Mouse (Mus musculus): Measurements from ENCODE around the gene Man1a2. TPM values are rescaled to one million over a fixed set of nuclear protein-coding genes. Genes with fewer than 3 reads are reported as not detected.

Gene Man1a2
- polyA plus RNA-seq, 1 experiment from 2014 or later, result 46.8 TPM

DNA sequence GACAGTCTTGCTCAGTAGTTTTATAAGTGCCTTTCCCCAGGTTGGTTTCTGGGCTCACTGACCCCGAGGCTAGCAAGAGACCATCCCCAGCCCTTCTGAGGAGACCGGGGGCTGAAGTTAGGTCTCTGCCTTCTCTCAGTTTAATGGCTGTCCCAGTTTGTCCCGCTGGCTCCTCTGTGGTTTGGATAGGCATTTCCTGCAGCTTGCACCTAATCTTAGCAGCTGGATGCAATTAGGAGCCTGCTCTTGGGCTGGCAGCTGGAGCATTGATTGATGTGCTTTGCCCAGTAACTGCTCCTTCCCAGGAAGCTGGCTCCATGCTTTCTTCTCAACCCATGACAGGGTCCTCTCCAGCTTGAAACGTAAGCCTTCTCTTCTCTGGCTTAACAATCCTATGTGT lies 26.2 kb upstream of the Man1a2 start:
- no peak overlapping the region for H3K4me2 ChIP-seq
- H3K27ac ChIP-seq (replicated peaks), result no peak overlapping the region
- no peaks in the 10 kb centered on the region for H3K36me3 ChIP-seq
- no peaks in the 10 kb centered on the region for H3K27me3 ChIP-seq
- H3K4me1 ChIP-seq (replicated peaks), result no peaks in the 10 kb centered on the region
- H3K9me3 ChIP-seq, result no peaks in the 10 kb centered on the region
- ATAC-seq (ENCODE audit: low FRiP score, low read depth), result no peak
- WGBS, result 51% methylated on average over 4 of the region's 4 CpGs
- H3K4me3 ChIP-seq, result no peak overlapping the region
- no peak overlapping the region for H3K9ac ChIP-seq

DNA sequence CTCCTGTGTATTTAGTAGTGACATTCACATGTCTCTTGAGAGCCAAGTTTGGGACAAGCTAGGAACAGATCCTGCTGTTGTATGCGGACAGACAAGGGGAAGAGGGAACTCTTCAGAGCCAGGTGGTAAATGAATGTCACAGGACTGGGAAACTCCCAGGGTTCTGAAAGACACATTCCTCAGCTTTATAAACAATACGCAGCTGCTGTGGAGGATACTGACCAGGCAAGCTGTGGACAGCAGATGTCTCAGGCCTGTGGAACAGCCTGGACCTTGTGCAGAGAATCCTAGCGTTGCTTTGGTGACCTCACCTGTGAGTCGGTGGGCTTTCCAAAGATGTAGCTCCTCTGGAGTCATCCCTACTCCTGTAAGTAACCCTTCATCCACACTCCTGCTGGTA lies 21.8 kb upstream of the Man1a2 start:
- no peaks in the 10 kb centered on the region for H3K27me3 ChIP-seq
- peaks cover 12% of the 10 kb centered on the region for H3K4me1 ChIP-seq (replicated peaks)
- no peak for ATAC-seq (ENCODE audit: low FRiP score, low read depth)
- no peaks in the 10 kb centered on the region for H3K36me3 ChIP-seq
- 87% methylated on average over 4 of the region's 4 CpGs for WGBS
- no peak overlapping the region for H3K9ac ChIP-seq
- H3K9me3 ChIP-seq, result no peaks in the 10 kb centered on the region
- H3K4me2 ChIP-seq, result no peak overlapping the region
- no peak overlapping the region for H3K27ac ChIP-seq (replicated peaks)
- H3K4me3 ChIP-seq, result no peak overlapping the region

DNA sequence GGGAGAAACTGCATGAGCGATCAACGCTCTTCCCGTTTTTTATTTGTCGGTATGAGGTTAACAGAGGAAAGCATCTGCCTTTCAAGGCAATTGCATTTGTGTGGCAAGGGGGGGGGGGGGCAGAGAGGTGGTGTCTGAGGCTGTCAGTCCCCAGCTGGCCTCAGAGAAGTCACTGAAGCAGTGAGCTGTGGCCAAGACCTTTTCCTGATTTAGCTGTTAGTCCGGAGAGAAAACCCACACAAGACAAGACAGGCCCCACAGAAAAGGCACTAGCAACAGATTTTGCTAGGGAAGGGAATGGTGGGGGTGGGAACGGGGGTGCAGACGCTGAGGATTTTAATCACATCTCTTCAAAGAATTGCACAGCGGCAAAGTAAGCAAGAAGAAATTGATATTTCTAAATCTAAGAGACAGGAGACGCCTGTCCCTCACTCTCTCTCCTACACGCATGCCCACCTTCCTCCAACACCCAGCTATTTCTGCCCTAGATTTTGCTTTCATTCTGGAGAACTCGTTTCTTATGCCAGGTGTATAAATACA lies 19.9 kb upstream of the Man1a2 start:
- ATAC-seq (ENCODE audit: low FRiP score, low read depth), result no peak; the same call in 1 of the 2 replicates
- Histone ChIP-seq H3K27ac (replicated peaks) (no peak overlapping the region), H3K4me1 (replicated peaks) (peaks cover 12% of the 10 kb centered on the region), H3K4me3 (no peak overlapping the region), H3K4me2 (no peak overlapping the region), H3K9me3 (no peaks in the 10 kb centered on the region), H3K9ac (no peak overlapping the region), H3K27me3 (no peaks in the 10 kb centered on the region), H3K36me3 (no peaks in the 10 kb centered on the region)
- 58% methylated on average over 11 of the region's 11 CpGs for WGBS

DNA sequence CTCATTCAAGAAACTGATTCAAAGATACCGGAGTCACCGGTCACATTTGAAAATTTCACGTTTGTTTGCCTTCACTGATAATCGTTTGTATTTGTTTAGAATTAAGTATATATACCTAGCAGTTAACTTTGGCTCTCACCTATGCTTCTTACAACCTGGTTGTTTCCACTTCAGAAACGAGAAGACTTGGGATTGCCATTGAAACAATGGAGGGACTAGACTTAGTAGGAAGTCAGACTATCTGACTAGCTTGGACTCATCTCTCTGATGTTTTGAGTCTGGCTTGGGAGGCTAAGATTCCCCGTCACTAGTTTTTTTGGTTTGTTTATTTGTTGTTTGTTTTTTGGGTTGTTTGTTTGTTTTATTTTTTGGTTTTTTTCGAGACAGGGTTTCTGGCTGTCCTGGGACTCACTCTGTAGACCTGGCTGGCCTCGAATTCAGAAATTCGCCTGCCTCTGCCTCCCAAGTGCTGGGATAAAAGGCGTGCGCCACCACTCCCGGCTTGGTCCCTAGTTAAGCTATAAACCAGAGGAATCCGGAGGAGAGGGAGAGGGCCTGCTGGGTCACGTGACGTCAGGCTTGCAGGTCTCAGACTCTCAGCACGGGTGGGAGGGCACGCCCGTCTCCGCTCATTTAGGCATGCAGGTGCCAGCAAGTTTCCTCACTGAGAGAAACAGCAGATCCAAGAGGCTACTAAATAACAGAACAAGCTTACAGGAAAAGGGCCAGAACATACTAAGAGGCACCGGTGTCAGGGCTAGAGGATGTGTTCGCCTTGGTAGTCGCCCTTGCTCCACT lies 18.7 kb upstream of the Man1a2 start:
- WGBS, result 79% methylated on average over 22 of the region's 22 CpGs
- ATAC-seq (ENCODE audit: low FRiP score, low read depth), result no peak

DNA sequence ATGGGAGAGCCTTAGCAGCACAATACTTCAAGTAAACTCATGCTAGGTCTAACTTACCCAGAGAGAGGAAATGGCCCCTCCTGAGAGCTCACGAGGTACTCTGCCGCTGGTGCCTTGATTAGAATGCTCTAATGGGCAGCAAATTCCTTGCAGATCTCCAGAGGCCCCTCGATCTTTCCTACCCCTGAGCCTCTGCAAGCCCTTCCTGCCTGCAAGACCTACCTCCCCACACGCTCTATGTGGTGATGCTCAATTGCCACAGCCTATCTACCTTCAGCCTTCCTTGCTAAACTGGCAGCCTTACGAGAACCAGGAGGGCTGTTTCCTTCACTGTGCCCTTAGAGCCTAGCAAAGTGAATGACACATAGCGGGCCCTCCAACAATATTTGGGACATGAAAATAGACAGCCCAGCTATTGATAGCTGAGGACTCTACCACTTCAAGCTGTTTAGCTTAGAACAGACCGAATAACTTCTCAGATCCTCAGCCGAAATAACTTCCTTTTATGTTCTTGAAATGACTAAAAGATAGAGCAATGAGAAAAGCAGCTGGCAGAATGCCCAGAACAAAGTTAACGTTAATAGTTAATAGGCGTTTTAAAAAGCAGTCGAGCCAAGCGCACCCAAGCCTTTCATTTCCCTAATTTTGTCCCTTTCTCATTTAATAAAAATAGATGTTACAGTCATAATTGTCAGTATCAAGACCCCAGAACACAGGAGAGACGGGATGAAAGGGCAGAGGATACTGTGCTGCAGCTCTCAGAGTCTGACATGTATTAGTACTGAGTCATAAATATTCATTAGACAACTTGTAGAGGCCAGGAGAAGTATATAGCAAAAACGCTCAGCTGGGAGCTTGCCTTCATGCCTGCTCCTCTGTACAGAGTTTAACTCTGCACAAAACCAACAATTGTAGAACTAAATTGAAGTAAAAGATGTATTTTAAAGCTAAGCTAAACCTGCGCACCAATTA lies 17.9 kb upstream of the Man1a2 start:
- peak; percentile 59; the same call in 1 of the 2 replicates for ATAC-seq (ENCODE audit: low FRiP score, low read depth)
- no peak overlapping the region for H3K27ac ChIP-seq (replicated peaks)
- no peaks in the 10 kb centered on the region for H3K9me3 ChIP-seq
- H3K4me1 ChIP-seq (replicated peaks), result peaks cover 12% of the 10 kb centered on the region
- no peaks in the 10 kb centered on the region for H3K27me3 ChIP-seq
- H3K9ac ChIP-seq, result no peak overlapping the region
- 44% methylated on average over 15 of the region's 15 CpGs for WGBS
- H3K36me3 ChIP-seq, result no peaks in the 10 kb centered on the region
- H3K4me2 ChIP-seq, result no peak overlapping the region
- H3K4me3 ChIP-seq, result no peak overlapping the region

More for the DNA sequence above, 18.7 kb upstream of the Man1a2 start:
- Histone ChIP-seq H3K4me2 (no peak overlapping the region), H3K9ac (no peak overlapping the region), H3K4me3 (no peak overlapping the region), H3K9me3 (no peaks in the 10 kb centered on the region), H3K27me3 (no peaks in the 10 kb centered on the region), H3K4me1 (replicated peaks) (peaks cover 12% of the 10 kb centered on the region), H3K27ac (replicated peaks) (no peak overlapping the region), H3K36me3 (no peaks in the 10 kb centered on the region)

DNA sequence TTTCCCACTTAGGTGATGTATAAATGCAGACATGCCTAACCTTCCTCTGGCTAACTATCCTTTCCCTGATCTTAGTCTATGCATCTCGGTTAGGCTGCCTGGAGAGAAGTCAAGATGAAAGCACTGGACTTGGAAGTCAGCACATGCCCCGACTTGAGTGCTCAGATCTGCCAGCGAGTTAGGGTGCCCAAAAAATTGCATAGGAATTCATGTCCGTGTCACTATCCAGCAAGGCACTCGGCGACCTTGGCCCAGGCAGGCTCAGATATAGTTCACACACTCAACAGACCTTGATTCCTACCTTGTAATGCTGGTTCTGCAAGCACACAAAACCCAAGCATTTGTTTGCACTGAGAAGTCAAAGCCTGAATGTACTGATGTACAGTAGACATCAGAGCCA lies 3.4 kb upstream of the Man1a2 start:
- H3K27ac ChIP-seq (replicated peaks), result no peak overlapping the region
- no peaks in the 10 kb centered on the region for H3K9me3 ChIP-seq
- no peak for ATAC-seq (ENCODE audit: low FRiP score, low read depth)
- H3K4me3 ChIP-seq, result no peak overlapping the region
- H3K27me3 ChIP-seq, result no peaks in the 10 kb centered on the region
- 87% methylated on average over 6 of the region's 6 CpGs for WGBS
- H3K4me1 ChIP-seq (replicated peaks), result peaks cover 7% of the 10 kb centered on the region
- H3K9ac ChIP-seq, result no peak overlapping the region
- no peaks in the 10 kb centered on the region for H3K36me3 ChIP-seq
- H3K4me2 ChIP-seq, result no peak overlapping the region

DNA sequence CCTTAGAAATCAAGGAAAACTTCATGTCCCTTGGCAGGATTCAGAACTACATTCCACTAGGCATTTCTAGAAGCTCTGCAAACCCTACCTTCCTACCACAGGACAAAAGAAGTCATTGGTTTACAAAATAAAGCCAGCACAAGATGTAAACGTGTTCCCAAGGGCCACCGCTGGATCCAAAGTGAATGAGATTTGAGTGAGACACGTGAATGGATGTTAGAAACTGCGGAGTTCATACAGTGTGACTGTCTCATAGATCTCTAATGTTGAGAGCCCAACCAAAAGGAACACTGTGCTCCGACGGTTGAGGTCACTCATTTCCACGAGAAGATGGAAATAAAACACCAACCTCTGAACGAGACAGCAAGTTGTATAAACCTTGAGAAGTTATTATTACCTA lies 1.5 kb upstream of the Man1a2 start:
- peaks cover 19% of the 10 kb centered on the region for H3K4me1 ChIP-seq (replicated peaks)
- ATAC-seq (ENCODE audit: low FRiP score, low read depth), result no peak
- no peak overlapping the region for H3K4me3 ChIP-seq
- no peak overlapping the region for H3K9ac ChIP-seq
- peak overlapping the region; percentile 93; the same call in 1 of the 2 replicates for H3K4me2 ChIP-seq
- H3K27me3 ChIP-seq, result no peaks in the 10 kb centered on the region
- H3K9me3 ChIP-seq, result no peaks in the 10 kb centered on the region
- H3K27ac ChIP-seq (replicated peaks), result peak overlapping the region; percentile 99; the same call in 1 of the 2 replicates
- WGBS, result 85% methylated on average over 8 of the region's 8 CpGs
- no peaks in the 10 kb centered on the region for H3K36me3 ChIP-seq

DNA sequence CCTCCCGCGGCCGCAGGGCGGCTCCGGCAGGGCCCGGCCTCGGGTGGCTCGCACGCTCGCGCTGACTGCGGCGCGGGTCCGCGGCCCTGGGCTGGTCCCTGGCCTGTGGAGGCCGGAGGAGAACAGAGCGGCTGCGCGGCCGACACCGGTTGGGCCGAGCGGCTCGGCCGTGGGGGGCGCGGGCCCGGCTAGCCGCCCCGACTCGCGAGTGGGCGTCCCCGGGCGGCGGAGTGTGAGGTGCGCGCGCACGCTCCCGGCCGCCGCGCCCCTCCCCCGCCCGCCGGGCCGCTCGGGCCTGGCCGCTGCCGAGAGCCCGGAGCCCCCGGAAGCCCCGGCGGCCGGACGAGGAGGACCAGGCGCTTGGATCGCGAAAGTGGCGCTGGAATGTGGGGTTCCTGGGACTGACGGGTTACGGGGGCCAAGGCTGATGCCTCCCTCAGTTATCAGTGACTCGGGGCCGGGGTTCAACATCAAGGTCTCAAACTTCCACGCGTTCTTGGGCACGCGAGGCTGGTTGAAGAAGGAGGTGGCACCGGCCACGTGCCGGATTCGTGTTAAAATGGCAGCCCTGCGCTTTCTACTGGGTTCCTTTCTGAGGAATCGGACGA lies 564 bp upstream of the Man1a2 start:
- peak; percentile 92 for ATAC-seq (ENCODE audit: low FRiP score, low read depth)
- Histone ChIP-seq H3K27me3 (no peaks in the 10 kb centered on the region), H3K4me1 (replicated peaks) (peaks cover 26% of the 10 kb centered on the region), H3K4me2 (peak overlapping the region; percentile 93), H3K9me3 (no peaks in the 10 kb centered on the region), H3K9ac (peak overlapping the region; percentile 93), H3K36me3 (no peaks in the 10 kb centered on the region), H3K4me3 (peak overlapping the region; percentile 88), H3K27ac (replicated peaks) (peak overlapping the region; percentile 99)
- WGBS, result under 1% methylated on average over 61 of the region's 77 CpGs

DNA sequence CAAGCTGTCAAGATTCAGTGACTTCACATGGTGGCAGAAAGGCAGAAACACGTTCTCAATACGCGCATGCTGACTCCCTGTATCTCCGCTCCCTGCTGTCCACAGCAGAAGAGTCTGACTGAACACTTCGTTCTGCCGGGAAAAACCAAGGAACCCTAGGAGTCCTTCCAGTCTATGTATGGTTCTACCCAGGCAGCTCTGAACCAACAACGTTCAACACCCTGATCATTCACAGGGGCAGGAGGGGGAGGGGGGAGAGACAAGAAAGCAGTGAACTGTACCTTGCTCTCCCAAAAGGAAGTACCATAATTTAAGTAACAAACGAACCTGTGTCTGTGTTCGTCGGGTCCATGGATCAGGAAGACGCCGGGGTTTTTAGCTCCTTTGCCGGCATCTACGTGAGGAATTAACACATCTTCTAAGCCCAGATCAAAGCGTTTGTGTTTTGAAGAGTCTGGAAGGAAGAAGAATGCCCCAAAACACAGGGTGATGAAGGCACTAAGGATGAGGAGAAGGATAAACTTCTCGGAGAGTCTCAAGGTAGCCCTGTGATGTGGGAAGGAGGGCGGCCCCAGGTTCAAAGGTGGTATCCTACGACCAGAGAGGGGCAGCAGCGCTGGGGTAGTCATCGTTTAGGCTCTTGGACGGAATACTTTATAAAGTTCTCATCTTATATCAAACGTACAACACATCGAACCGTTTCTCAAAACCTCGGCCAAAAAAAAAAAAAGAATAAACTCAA lies 898 bp downstream of the Man1a2 start:
- Histone ChIP-seq H3K27me3 (no peaks in the 10 kb centered on the region), H3K4me3 (peak overlapping the region; percentile 88), H3K27ac (replicated peaks) (no peak overlapping the region; the same call in 1 of the 2 replicates), H3K9me3 (no peaks in the 10 kb centered on the region), H3K36me3 (no peaks in the 10 kb centered on the region), H3K4me1 (replicated peaks) (peaks cover 30% of the 10 kb centered on the region), H3K4me2 (peak overlapping the region; percentile 93), H3K9ac (peak overlapping the region; percentile 93)
- no peak for ATAC-seq (ENCODE audit: low FRiP score, low read depth)
- WGBS, result under 1% methylated on average over 25 of the region's 25 CpGs

DNA sequence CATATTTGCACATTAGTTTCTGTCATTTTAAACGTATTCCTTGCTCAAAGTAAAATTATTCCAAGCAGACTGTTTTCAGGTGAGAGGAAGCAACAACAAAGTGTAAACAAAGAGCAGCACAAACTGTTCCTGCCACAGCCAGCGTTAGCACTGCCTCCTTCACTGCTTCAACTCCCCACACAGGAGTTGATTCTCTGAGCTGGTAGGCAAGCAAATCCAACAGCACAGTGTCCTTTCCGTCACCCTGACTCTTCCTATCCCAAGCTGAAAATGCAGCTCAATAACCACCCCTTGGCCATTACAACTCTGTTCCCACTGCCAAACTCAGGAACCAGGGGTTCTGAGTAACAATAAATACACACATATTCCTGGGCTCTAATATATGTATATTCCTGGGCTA lies 2.5 kb downstream of the Man1a2 start:
- WGBS, result 19% methylated on average over 3 of the region's 3 CpGs
- H3K27ac ChIP-seq (replicated peaks), result no peak overlapping the region
- peak overlapping the region; percentile 42 for H3K4me3 ChIP-seq
- H3K9me3 ChIP-seq, result no peaks in the 10 kb centered on the region
- H3K4me2 ChIP-seq, result peak overlapping the region; percentile 93
- no peaks in the 10 kb centered on the region for H3K27me3 ChIP-seq
- peaks cover 30% of the 10 kb centered on the region for H3K4me1 ChIP-seq (replicated peaks)
- ATAC-seq (ENCODE audit: low FRiP score, low read depth), result no peak
- H3K36me3 ChIP-seq, result no peaks in the 10 kb centered on the region
- 0 out of 2 replicates have a peak overlapping the region, but pooled peaks have one; percentile 11 for H3K9ac ChIP-seq

DNA sequence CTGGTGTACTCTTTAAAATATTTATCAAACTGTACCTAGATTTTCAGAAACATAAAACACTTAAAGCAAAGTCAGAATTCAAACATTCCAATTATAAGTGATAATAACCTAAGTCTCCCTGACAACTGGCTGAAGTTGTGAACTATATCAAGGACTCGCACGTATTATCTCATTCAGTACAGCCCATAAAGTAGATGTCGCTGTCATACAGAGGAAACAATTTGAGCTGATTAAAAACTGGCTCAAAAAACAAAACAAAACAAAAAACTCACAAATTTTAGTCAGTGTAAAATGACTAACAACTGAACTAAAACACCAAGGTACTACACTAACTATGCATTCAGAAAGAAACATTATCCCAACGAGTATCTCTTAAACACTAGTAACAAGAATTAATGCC lies 3.0 kb downstream of the Man1a2 start:
- H3K9ac ChIP-seq, result 0 out of 2 replicates have a peak overlapping the region, but pooled peaks have one; percentile 11
- H3K36me3 ChIP-seq, result no peaks in the 10 kb centered on the region
- H3K4me1 ChIP-seq (replicated peaks), result peaks cover 30% of the 10 kb centered on the region
- H3K27me3 ChIP-seq, result no peaks in the 10 kb centered on the region
- H3K4me2 ChIP-seq, result peak overlapping the region; percentile 93
- no peaks in the 10 kb centered on the region for H3K9me3 ChIP-seq
- 41% methylated on average over 4 of the region's 4 CpGs for WGBS
- H3K4me3 ChIP-seq, result peak overlapping the region; percentile 42
- no peak overlapping the region for H3K27ac ChIP-seq (replicated peaks)
- ATAC-seq (ENCODE audit: low FRiP score, low read depth), result no peak

All from hindbrain, embryonic 15.5 days (tissue).